Mouse (Mus musculus): ENCODE measurements at regions not wholly inside any gene's neighbourhood (a gene's known extent, or its start where the extent isn't known, plus 50 kb on each side); places are given as distances from the start of the nearest gene placed in this dataset.

DNA sequence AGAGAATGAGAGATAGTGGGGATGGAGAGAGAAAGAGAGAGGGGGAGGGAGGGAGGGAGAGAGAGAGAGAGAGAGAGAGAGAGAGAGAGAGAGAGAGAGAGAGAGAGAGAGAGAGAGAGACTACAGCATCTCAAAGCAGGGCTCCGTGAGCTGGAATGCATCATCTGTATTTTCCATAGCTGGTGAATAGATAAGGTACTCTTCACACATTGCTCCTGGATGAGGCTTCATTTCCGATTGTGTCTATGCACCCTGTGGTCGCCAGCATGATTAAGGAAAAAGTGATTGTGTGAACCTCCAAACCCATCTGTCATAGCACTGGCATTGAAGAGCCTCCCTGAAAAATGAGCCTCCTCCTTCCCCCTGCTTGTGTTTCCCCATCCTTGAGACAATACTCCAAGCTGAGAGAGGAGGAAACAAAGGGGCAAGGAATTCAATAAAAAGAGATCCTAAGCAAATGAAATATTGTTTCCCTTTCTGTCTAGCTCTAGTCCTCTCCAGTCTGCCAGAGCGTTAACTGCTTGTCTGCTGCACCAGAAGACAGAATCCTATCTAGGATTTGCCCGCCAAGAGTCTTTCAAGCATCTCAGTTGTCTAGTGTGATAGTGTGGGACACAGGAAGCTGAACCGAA, 130.4 kb upstream of the Spats2l start:
- H3K4me2 ChIP-seq (replicated peaks; ENCODE audit: low read depth, low read length) = no peak overlapping the region
- no peaks in the 10 kb centered on the region for H3K36me3 ChIP-seq (ENCODE audit: insufficient read depth, low read length)
- no peak overlapping the region for H3K4me3 ChIP-seq (ENCODE audit: low read depth, low read length)
- H3K27me3 ChIP-seq (replicated peaks; ENCODE audit: insufficient read depth, low read length) = no peaks in the 10 kb centered on the region
- no peaks in the 10 kb centered on the region for H3K4me1 ChIP-seq (ENCODE audit: insufficient read depth, low read depth, low read length)
- ATAC-seq (no peak), DNase-seq (ENCODE audit: low spot score) (no peak)
- WGBS = 31% methylated on average over 6 of the region's 6 CpGs
- no peak overlapping the region for H3K27ac ChIP-seq (ENCODE audit: low read length)
- H3K9me3 ChIP-seq (ENCODE audit: low read length) = no peaks in the 10 kb centered on the region
- H3K9ac ChIP-seq (replicated peaks; ENCODE audit: low read depth) = no peak overlapping the region
- TF ChIP-seq CTCF (IDR thresholded peaks at IDR 0.05) = no peak
- no peak for TF ChIP-seq EP300 (IDR thresholded peaks at IDR 0.05)

DNA sequence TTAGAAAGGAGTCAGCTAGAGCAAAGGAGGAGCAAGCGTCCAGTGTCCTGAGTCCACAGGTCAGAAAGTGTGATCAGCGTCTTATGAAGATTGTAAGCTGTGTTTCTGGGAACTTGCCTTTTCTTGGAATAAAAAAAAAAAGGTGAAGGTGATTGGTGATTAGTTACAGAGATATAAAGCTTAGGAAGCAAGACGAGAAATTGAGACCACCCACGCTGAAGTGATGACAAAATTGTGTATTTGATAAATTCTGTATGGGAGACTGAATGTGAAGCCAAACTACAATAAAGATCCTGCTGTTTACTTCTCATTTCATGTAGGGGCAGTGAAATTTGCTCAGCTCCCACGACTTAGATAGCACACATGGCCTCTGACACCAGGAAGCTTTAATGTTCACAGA, 109.0 kb upstream of the Spats2l start:
- 44% methylated on average over 5 of the region's 5 CpGs for WGBS
- ATAC-seq = 0 out of 2 replicates have a peak, but pooled peaks have one; percentile 14
- TF ChIP-seq EP300 (IDR thresholded peaks at IDR 0.05) (peak; percentile 54; the same call in 1 of the 2 replicates), CTCF (IDR thresholded peaks at IDR 0.05) (no peak)
- H3K27ac ChIP-seq (ENCODE audit: low read length) = no peak overlapping the region
- H3K27me3 ChIP-seq (replicated peaks; ENCODE audit: insufficient read depth, low read length) = no peaks in the 10 kb centered on the region
- H3K4me2 ChIP-seq (replicated peaks; ENCODE audit: low read depth, low read length) = no peak overlapping the region
- H3K36me3 ChIP-seq (ENCODE audit: insufficient read depth, low read length) = no peaks in the 10 kb centered on the region
- no peaks in the 10 kb centered on the region for H3K4me1 ChIP-seq (ENCODE audit: insufficient read depth, low read depth, low read length)
- H3K4me3 ChIP-seq (ENCODE audit: low read depth, low read length) = no peak overlapping the region
- DNase-seq (ENCODE audit: low spot score) = peak; percentile 16
- no peak overlapping the region for H3K9ac ChIP-seq (replicated peaks; ENCODE audit: low read depth)
- no peaks in the 10 kb centered on the region for H3K9me3 ChIP-seq (ENCODE audit: low read length)

DNA sequence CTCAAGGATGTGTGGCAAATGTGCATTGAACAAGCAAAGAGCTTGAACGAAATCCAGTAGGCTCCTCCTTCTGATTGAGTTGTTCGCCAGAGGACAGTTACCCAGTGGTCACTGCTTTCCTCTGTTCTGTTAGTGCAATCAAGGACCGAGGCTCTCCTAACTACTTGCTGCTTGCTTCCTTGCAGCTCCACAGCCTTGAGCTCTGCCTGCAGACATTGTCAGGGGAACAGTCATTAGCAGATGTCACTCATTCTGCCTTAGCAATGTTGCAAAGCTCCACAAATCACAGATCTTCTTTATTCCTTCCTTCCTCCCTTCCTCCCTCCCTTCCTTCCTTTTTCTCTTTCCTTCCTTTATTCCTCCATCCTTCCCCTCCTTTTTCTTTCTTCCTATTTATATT, 108.2 kb upstream of the Spats2l start:
- TF ChIP-seq EP300 (IDR thresholded peaks at IDR 0.05) (no peak), CTCF (IDR thresholded peaks at IDR 0.05) (no peak)
- Histone ChIP-seq H3K27ac (ENCODE audit: low read length) (no peak overlapping the region), H3K4me1 (ENCODE audit: insufficient read depth, low read depth, low read length) (no peaks in the 10 kb centered on the region), H3K4me3 (ENCODE audit: low read depth, low read length) (no peak overlapping the region), H3K9ac (replicated peaks; ENCODE audit: low read depth) (no peak overlapping the region), H3K4me2 (replicated peaks; ENCODE audit: low read depth, low read length) (no peak overlapping the region), H3K9me3 (ENCODE audit: low read length) (no peaks in the 10 kb centered on the region), H3K27me3 (replicated peaks; ENCODE audit: insufficient read depth, low read length) (no peaks in the 10 kb centered on the region), H3K36me3 (ENCODE audit: insufficient read depth, low read length) (no peaks in the 10 kb centered on the region)
- ATAC-seq = no peak
- WGBS = 58% methylated on average over 3 of the region's 3 CpGs
- no peak for DNase-seq (ENCODE audit: low spot score)

DNA sequence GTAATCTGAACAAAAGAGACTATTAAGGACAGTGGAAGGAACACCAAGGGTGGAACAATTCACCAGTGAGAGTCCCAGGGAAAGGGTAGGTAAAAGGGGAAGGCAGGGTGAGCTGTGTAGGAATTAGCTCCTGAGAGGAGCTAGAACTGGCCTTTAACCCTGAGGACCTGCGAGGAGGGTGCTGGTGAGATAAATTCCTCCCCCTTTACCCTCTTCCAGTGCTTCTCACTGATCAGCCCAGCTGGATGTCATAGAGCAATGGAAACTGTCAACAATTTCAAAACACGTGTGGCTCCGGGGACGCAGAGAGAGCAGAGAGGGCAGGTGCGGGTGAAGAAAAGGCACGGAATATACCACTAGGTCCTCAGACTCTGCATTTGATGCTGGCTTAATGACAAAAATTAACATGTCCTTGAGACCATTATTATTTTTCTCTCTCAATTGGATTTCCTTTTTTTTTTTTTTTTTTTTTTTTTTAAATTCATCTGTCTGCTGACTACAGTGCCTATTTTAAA, 107.7 kb upstream of the Spats2l start:
- Histone ChIP-seq H3K27me3 (replicated peaks; ENCODE audit: insufficient read depth, low read length) (no peaks in the 10 kb centered on the region), H3K9me3 (ENCODE audit: low read length) (no peaks in the 10 kb centered on the region), H3K4me3 (ENCODE audit: low read depth, low read length) (no peak overlapping the region), H3K9ac (replicated peaks; ENCODE audit: low read depth) (no peak overlapping the region), H3K4me1 (ENCODE audit: insufficient read depth, low read depth, low read length) (no peaks in the 10 kb centered on the region), H3K36me3 (ENCODE audit: insufficient read depth, low read length) (no peaks in the 10 kb centered on the region), H3K27ac (ENCODE audit: low read length) (no peak overlapping the region), H3K4me2 (replicated peaks; ENCODE audit: low read depth, low read length) (no peak overlapping the region)
- no peak for DNase-seq (ENCODE audit: low spot score)
- TF ChIP-seq CTCF (IDR thresholded peaks at IDR 0.05) = no peak
- TF ChIP-seq EP300 (IDR thresholded peaks at IDR 0.05) = no peak
- 42% methylated on average over 6 of the region's 6 CpGs for WGBS
- no peak for ATAC-seq

DNA sequence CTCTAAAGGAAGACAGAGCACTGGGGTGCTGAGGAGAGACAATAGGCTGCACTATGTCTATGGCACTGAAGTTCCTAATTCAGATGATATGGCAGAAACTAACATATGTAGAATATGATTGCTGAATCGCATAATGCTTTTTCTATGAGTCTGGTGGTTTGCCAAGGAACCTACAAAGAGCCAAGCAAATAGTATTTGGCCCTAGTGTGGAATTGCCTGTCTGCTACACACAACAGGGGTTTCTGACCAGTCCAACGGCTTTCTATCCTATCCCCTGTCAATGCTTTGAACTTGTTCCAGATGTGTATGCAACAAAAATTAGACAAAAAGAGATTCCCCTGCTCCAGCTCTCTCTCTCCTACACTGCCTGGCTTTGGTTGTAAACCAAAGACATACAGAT, 100.5 kb upstream of the Spats2l start:
- ATAC-seq = no peak
- H3K27me3 ChIP-seq (replicated peaks; ENCODE audit: insufficient read depth, low read length) = no peaks in the 10 kb centered on the region
- no peaks in the 10 kb centered on the region for H3K4me1 ChIP-seq (ENCODE audit: insufficient read depth, low read depth, low read length)
- H3K4me3 ChIP-seq (ENCODE audit: low read depth, low read length) = no peak overlapping the region
- no peak overlapping the region for H3K27ac ChIP-seq (ENCODE audit: low read length)
- no peak overlapping the region for H3K4me2 ChIP-seq (replicated peaks; ENCODE audit: low read depth, low read length)
- 50% methylated on average over 2 of the region's 2 CpGs for WGBS
- no peak overlapping the region for H3K9ac ChIP-seq (replicated peaks; ENCODE audit: low read depth)
- TF ChIP-seq CTCF (IDR thresholded peaks at IDR 0.05) (no peak), EP300 (IDR thresholded peaks at IDR 0.05) (no peak)
- DNase-seq (ENCODE audit: low spot score) = no peak
- no peaks in the 10 kb centered on the region for H3K9me3 ChIP-seq (ENCODE audit: low read length)
- no peaks in the 10 kb centered on the region for H3K36me3 ChIP-seq (ENCODE audit: insufficient read depth, low read length)

DNA sequence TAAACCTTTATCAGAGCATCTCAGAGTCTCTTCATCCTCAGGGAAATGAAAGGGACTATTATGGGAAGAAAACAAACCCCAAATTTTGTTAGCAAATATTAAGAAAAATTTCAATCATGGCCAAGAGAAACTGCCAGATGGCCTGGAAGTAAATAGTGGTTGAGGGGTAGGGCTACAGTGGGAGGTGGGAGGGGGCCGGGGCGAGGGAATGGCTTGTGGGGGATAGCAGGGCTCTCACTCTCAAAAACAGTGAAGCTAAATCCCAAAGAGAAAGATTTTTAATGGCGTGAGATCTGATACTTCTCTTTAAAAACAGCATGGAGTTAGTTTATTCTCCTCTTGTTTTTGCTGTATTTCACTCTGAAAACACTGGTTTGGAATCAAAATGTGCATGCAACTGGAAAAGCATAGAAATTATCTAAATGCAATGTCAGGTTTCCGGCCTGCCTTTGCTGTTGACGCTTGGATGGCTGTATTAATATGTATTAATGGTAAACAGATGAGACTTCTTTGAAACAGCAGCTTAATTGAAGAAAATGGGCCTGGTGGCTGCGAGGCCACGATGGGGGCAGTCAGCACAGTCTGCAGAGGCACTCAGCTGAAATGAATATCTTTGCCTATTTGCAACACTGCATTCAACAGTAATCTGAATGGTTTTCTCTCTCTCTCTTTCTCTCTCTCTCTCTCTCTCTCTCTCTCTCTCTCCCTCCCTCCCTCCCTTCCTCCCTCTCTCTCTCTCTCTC, 99.8 kb upstream of the Spats2l start:
- Histone ChIP-seq H3K4me2 (replicated peaks; ENCODE audit: low read depth, low read length) (no peak overlapping the region), H3K9ac (replicated peaks; ENCODE audit: low read depth) (no peak overlapping the region), H3K36me3 (ENCODE audit: insufficient read depth, low read length) (no peaks in the 10 kb centered on the region), H3K27me3 (replicated peaks; ENCODE audit: insufficient read depth, low read length) (no peaks in the 10 kb centered on the region), H3K4me3 (ENCODE audit: low read depth, low read length) (no peak overlapping the region), H3K4me1 (ENCODE audit: insufficient read depth, low read depth, low read length) (no peaks in the 10 kb centered on the region), H3K27ac (ENCODE audit: low read length) (no peak overlapping the region), H3K9me3 (ENCODE audit: low read length) (no peaks in the 10 kb centered on the region)
- TF ChIP-seq CTCF (IDR thresholded peaks at IDR 0.05) (no peak), EP300 (IDR thresholded peaks at IDR 0.05) (no peak)
- ATAC-seq = no peak
- no peak for DNase-seq (ENCODE audit: low spot score)
- 63% methylated on average over 7 of the region's 7 CpGs for WGBS
